Mouse (Mus musculus): ENCODE measurements around the gene Kcnmb1.

Kcnmb1 gene

GRCm38 (mm10) chr11:33944067-33944785, 18.6 kb upstream of the Kcnmb1 start:
- DNase-seq (ENCODE audit: low spot score), result no peak

DNA sequence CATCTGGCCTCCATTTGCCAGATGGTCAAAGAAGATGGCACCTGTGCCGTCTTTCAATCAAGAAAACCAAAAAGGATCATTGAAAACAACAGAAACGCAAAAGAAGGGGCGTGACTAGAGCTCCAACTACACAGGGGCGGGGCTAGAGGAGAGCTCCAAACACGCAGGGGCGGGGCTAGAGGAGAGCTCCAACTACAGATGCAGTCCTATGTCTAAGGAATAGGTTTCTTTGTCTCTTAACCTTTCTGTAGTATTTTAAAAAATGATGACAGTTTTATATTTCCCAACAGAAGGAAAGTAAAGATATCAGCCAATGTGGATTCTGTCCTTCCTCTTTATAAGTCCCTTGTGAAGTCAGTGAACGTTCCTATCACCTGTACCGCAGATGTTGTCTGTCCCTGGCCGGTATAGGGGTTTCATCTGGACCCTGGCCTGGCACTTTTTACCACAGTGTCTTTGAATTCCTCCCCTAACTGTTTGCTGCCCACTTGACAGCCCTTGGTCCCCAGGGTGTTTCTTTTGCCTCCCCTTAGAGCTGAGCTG, 18.0 kb upstream of the Kcnmb1 start:
- no peak for DNase-seq (ENCODE audit: low spot score)

GRCm38 (mm10) chr11:33946501-33946900, 16.3 kb upstream of the Kcnmb1 start:
- no peak for DNase-seq (ENCODE audit: low spot score)

- no peak for DNase-seq (ENCODE audit: low spot score)
These were observed 11.7 kb upstream of the Kcnmb1 start for GRCm38 (mm10) chr11:33951155-33951554.

GRCm38 (mm10) chr11:33951684-33952625, 10.9 kb upstream of the Kcnmb1 start:
- peak; percentile 32 for DNase-seq (ENCODE audit: low spot score)

DNA sequence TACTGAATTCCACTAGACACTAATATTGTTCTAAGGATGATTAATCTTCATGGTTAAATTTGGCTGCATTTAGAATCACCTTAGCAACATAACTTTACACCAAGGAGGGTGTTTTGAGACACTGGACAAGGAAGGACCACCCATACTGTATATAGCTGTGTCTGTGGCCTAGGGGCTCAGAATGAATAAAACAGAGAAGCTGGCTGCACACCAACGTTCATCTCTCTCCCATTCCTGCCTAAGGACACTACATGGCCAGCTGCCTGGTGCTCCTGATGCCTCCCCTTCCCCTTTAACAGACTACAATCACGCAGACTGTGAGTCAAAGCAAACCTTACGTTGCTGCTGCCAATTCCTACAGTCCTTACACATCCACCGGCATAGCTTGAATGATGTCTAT, 6.8 kb upstream of the Kcnmb1 start:
- no peak for DNase-seq (ENCODE audit: low spot score)

DNA sequence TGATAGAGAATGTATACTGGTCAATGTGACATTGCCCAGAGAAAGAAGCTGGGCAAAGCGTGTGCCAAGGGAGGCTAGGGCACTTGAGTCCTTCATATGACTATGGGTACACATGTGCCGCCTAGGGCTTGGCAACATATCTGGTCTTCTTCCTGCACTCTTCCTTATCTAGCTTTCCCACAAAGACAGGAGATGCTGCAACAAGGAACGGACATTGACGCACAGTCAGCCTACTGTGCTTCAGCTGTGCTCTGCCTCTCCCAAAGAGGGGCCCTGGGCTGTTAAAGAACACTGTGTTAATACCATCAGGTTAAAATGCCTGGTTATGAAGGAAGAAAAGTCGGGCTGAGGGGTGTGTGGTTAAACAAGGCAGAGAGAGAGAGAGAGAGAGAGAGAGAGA, 6.2 kb upstream of the Kcnmb1 start:
- DNase-seq (ENCODE audit: low spot score), result no peak

DNA sequence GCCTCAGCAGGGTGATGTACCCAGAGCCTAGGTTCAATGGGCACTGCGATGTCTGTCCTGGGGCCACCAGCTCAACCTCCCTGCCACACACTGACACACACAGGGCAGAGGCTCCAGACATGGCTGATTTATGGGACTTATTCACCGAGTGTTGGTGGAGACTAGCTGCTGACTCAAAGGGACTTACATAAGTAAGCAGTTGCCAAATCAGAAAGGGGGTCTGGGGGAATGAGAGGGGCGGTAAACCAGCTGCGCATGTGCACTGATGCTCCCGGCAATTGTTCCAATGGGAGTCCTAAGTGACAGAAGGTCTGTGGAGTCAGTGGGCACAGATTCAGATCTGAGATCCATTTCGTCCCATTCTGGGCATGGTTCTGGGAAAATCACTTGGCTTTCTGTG, 5.2 kb upstream of the Kcnmb1 start:
- no peak for DNase-seq (ENCODE audit: low spot score)

GRCm38 (mm10) chr11:33958713-33959112, 4.1 kb upstream of the Kcnmb1 start:
- no peak for DNase-seq (ENCODE audit: low spot score)

DNA sequence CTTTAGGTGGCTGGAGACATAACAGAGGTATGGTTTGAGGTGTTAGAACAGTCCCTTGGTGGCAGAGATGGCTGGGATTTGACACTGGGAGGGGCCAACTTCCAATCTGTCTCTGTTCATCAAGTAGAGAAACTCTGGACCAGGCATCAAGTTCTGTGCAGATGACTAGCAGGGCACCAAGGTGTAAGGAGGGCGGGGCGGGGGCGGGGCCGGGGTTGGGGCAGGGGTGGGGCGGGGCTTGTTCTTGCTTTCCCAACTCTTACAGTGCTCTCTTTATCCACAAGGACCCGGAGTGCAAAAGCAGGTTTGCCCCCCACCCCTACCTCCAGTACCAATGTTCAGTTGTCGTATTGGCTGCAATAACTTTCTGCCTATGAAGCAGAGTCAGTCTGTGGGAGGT, 635 bp upstream of the Kcnmb1 start:
- DNase-seq (ENCODE audit: low spot score), result no peak

DNA sequence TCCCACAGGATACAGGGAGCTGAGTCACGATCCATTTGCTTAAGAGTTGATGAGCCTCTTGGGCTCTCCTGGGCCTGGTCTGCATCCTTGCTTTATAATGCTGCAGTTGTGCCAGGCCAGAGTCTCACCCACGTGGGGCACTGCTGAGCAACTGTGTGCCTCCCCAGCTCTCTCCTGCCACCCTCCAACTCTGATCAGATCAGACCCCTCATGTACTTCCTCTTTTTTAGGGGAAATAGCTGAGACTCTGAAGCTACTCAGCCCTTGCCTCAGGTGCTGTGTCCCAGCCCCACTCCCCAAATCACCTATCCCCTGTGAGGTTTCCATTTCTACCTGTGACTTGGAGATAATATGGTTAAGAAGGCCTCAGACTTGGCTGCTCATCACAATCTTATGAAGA, 2.6 kb downstream of the Kcnmb1 start:
- DNase-seq (ENCODE audit: low spot score), result no peak

- DNase-seq (ENCODE audit: low spot score), result no peak
These were observed 4.9 kb downstream of the Kcnmb1 start for GRCm38 (mm10) chr11:33967708-33968107.

- peak; percentile 14 for DNase-seq (ENCODE audit: low spot score)
These were observed 6.4 kb downstream of the Kcnmb1 start for GRCm38 (mm10) chr11:33969199-33969598.

- DNase-seq (ENCODE audit: low spot score), result no peak
These were observed 9.3 kb downstream of the Kcnmb1 start for GRCm38 (mm10) chr11:33972114-33972513.

GRCm38 (mm10) chr11:33974341-33975040, 11.7 kb downstream of the Kcnmb1 start:
- DNase-seq (ENCODE audit: low spot score), result no peak

- no peak for DNase-seq (ENCODE audit: low spot score)
These were observed 12.3 kb downstream of the Kcnmb1 start for GRCm38 (mm10) chr11:33975121-33975520.

DNA sequence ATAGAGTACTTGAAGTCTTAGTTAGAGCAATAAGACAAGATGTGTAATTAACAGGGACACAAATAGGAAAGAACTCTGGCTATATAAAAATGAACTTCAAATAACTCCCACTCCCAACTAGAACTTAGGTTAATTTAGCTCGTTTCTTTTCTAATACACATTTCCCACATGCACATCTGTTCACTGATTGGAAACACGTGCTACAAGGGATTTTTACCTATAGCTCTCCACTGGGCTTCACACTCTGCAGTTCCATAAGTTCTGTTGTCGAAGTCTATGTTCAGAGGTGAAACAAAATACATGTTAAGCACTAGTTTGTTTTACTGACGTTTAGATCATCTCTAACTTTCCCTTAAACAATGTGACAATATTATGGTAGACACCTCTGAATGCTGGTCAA, 17.3 kb downstream of the Kcnmb1 start:
- DNase-seq (ENCODE audit: low spot score), result no peak

DNA sequence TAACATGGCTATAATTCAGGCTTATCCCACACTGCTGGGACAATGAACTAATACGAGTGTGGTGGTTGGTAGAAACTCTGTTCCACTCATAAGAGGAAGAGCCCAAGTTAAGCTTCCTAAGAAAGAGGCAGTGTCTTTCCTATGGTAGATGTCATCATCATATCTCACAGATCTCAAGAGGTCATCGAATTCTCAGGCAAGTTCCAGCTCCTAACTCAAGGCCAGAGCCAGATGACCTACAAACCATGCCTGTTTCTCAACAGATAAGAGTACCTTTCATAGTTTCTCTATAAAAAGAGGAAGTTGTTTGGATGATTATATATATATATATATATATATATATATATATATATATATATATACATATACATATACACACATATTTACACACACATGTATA, 23.7 kb downstream of the Kcnmb1 start:
- no peak for DNase-seq (ENCODE audit: low spot score)

GRCm38 (mm10) chr11:33990002-33990401, 27.2 kb downstream of the Kcnmb1 start:
- no peak for DNase-seq (ENCODE audit: low spot score)

DNA sequence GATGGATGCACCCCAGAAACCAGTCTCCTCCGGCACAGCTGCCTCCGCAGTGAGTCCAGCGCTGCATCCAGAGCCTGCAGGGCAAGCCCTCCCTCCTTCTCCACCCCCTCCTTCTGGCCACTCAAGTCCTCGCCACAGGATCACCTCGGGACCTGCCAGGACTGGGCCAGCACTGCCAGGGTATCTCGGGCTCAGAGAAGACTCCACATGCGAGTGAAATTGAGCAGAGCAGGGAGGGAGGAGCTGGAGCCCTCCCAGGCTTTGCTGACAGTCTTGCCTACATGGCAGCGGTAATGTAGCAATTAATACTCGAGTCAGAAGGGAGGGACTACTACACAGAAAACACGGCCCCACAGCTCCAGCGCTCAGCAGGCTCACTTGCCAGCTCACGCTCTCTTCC, 30.1 kb downstream of the Kcnmb1 start, which contains the start of gene Kcnip1:
Gene Kcnip1 (minus strand): TSS at position 215 of the 400 bp plus-strand sequence.
- no peak for DNase-seq (ENCODE audit: low spot score)

DNA sequence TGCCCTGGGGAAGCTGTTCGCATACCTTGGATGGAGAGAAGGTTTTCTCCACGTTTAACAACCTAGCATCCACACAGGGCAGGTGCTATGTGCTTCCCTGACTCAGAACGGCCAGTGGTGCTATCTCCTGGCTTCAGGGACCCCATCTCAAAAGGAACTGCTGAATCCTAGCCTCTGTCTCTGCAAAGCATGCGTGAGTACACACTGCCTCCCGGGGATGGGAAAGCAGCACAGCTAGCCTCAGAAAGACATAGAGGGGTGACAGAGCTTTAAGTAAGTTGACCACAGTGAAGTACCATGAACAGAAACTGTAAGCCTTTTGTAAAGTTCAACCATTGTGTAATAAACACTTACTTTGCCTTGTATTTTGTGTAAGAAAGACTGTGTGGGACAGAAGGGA, 30.7 kb downstream of the Kcnmb1 start:
- DNase-seq (ENCODE audit: low spot score), result no peak

DNA sequence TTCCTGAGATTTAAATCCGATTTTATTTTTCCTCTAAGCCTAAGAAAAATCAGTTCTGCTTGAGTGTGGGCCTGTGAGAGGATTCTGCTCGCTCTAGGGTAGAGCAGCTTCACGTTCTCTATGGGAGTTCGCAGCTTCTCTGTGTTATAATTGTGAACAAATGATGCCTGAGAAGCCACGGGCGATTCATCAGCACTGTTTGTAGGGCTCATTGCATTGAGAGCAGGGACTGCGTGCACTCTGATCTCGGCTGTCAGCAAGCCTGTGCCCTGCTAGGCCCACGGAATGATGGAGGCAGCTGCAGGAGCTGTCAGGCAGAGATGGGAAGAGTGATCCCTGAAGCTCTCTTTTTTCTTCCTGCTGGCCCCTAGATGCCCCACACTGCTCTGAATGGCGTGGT, 35.4 kb downstream of the Kcnmb1 start:
- no peak for DNase-seq (ENCODE audit: low spot score)
